Mouse (Mus musculus): ENCODE results near the gene Asb11. TPM values are rescaled to one million over a fixed set of nuclear protein-coding genes. Genes with fewer than 3 reads are reported as not detected.

Gene Asb11
- polyA plus RNA-seq, 1 experiment from 2014 or later: 0.14 TPM

DNA sequence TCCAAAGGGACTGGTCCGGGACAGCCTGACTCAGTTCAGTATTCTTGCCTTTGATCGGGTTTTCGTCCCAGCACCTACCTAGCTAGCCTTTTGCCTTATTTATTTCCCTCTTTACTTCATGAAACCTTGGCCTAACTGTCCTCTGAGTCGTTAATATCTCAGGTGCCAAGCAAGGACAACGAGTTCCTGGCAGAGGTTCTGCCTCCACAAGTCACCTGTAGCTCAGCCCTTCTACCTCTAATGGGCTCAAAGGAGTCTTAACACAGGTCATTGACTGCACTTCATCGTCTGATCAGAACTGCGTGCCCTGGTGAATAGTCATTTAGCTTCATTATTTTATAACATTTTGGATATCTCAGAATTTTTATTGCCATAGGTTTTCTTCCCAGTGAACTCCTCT, 2.7 kb downstream of the Asb11 start:
- Histone ChIP-seq H3K27ac (ENCODE audit: low read length) (no peak overlapping the region), H3K4me2 (replicated peaks; ENCODE audit: low read depth, low read length) (no peak overlapping the region), H3K27me3 (ENCODE audit: insufficient read depth, low read length) (peaks cover 6% of the 10 kb centered on the region; the same call in 1 of the 2 replicates), H3K4me3 (ENCODE audit: low read length) (no peak overlapping the region), H3K9ac (replicated peaks; ENCODE audit: low read length) (no peak overlapping the region), H3K9me3 (ENCODE audit: low read length) (no peaks in the 10 kb centered on the region), H3K36me3 (ENCODE audit: insufficient read depth, low read length) (no peaks in the 10 kb centered on the region), H3K4me1 (ENCODE audit: insufficient read depth, low read length) (no peaks in the 10 kb centered on the region)
- WGBS: 75% methylated on average over 7 of the region's 7 CpGs
- ATAC-seq (ENCODE audit: low FRiP score, low TSS enrichment): no peak

- WGBS: 69% methylated on average over 2 of the region's 2 CpGs
- ATAC-seq (ENCODE audit: low FRiP score, low TSS enrichment): 0 out of 2 replicates have a peak, but pooled peaks have one; percentile 57
- H3K27ac ChIP-seq (ENCODE audit: low read length): no peak overlapping the region
Observed at GRCm38 (mm10) chrX:164440140-164440539, 3.3 kb downstream of the Asb11 start.

DNA sequence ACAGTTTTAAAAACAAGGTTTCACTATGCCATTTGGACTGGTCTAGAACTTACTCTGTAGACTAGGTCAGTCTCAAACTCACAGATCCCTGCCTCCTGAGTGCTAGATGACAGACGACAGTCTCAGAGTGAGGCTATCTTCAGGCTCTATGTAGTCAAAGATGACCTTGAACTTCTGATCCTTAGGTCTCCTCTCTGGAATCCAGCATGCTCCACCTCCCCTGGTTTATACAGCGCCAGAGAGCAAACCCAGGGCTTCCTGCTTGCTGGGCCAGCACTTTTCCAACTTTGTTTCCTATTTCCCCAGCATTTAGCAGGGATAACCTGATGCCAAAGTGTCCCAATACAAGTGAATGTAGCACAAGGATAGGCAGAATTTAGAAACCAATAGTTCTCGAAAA, 3.9 kb downstream of the Asb11 start:
- Histone ChIP-seq H3K27me3 (ENCODE audit: insufficient read depth, low read length) (peaks cover 6% of the 10 kb centered on the region; the same call in 1 of the 2 replicates), H3K36me3 (ENCODE audit: insufficient read depth, low read length) (no peaks in the 10 kb centered on the region), H3K4me3 (ENCODE audit: low read length) (no peak overlapping the region), H3K9me3 (ENCODE audit: low read length) (no peaks in the 10 kb centered on the region), H3K4me1 (ENCODE audit: insufficient read depth, low read length) (no peaks in the 10 kb centered on the region), H3K27ac (ENCODE audit: low read length) (no peak overlapping the region), H3K4me2 (replicated peaks; ENCODE audit: low read depth, low read length) (no peak overlapping the region), H3K9ac (replicated peaks; ENCODE audit: low read length) (no peak overlapping the region)
- ATAC-seq (ENCODE audit: low FRiP score, low TSS enrichment): no peak
- WGBS: 75% methylated on average over 3 of the region's 3 CpGs

More at GRCm38 (mm10) chrX:164440140-164440539, 3.3 kb downstream of the Asb11 start:
- Histone ChIP-seq H3K36me3 (ENCODE audit: insufficient read depth, low read length) (no peaks in the 10 kb centered on the region), H3K27me3 (ENCODE audit: insufficient read depth, low read length) (peaks cover 6% of the 10 kb centered on the region; the same call in 1 of the 2 replicates), H3K9ac (replicated peaks; ENCODE audit: low read length) (no peak overlapping the region), H3K4me2 (replicated peaks; ENCODE audit: low read depth, low read length) (no peak overlapping the region), H3K4me1 (ENCODE audit: insufficient read depth, low read length) (no peaks in the 10 kb centered on the region), H3K4me3 (ENCODE audit: low read length) (no peak overlapping the region), H3K9me3 (ENCODE audit: low read length) (no peaks in the 10 kb centered on the region)

- H3K4me2 ChIP-seq (replicated peaks; ENCODE audit: low read depth, low read length): no peak overlapping the region
- no peak overlapping the region for H3K27ac ChIP-seq (ENCODE audit: low read length)
Observed at GRCm38 (mm10) chrX:164441306-164441705, 4.5 kb downstream of the Asb11 start.

DNA sequence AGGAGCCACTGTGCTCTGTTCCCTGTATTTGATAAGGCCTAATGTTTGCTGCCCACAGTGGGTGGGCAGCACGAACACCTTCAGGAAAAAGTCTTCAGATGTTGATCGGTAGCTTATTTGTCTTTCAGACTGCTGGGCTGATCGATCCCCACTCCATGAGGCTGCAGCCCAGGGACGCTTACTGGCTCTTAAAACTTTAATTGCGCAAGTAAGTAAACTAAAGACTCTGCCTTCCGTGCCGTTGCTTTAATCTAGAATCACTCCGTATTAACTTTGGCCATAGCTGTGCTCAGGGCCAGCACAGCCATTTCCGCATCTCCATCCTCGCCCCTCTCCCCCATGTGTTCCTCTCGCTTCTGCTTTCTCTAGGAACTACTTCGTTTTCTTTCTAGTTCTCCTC, 8.8 kb downstream of the Asb11 start:
- H3K4me2 ChIP-seq (replicated peaks; ENCODE audit: low read depth, low read length): no peak overlapping the region
- no peak overlapping the region for H3K9ac ChIP-seq (replicated peaks; ENCODE audit: low read length)
- no peaks in the 10 kb centered on the region for H3K9me3 ChIP-seq (ENCODE audit: low read length)
- 93% methylated on average over 12 of the region's 12 CpGs for WGBS
- H3K4me1 ChIP-seq (ENCODE audit: insufficient read depth, low read length): no peaks in the 10 kb centered on the region
- no peak overlapping the region for H3K4me3 ChIP-seq (ENCODE audit: low read length)
- no peaks in the 10 kb centered on the region for H3K36me3 ChIP-seq (ENCODE audit: insufficient read depth, low read length)
- peaks cover 2% of the 10 kb centered on the region; the same call in 1 of the 2 replicates for H3K27me3 ChIP-seq (ENCODE audit: insufficient read depth, low read length)
- no peak for ATAC-seq (ENCODE audit: low FRiP score, low TSS enrichment)
- H3K27ac ChIP-seq (ENCODE audit: low read length): no peak overlapping the region

More at GRCm38 (mm10) chrX:164441306-164441705, 4.5 kb downstream of the Asb11 start:
- no peaks in the 10 kb centered on the region for H3K4me1 ChIP-seq (ENCODE audit: insufficient read depth, low read length)
- 64% methylated on average over 3 of the region's 3 CpGs for WGBS
- no peak for ATAC-seq (ENCODE audit: low FRiP score, low TSS enrichment)
- H3K27me3 ChIP-seq (ENCODE audit: insufficient read depth, low read length): peaks cover 6% of the 10 kb centered on the region; the same call in 1 of the 2 replicates
- no peak overlapping the region for H3K4me3 ChIP-seq (ENCODE audit: low read length)
- H3K9ac ChIP-seq (replicated peaks; ENCODE audit: low read length): no peak overlapping the region
- H3K9me3 ChIP-seq (ENCODE audit: low read length): no peaks in the 10 kb centered on the region
- H3K36me3 ChIP-seq (ENCODE audit: insufficient read depth, low read length): no peaks in the 10 kb centered on the region

GRCm38 (mm10) chrX:164446106-164446551, 9.3 kb downstream of the Asb11 start:
- H3K4me1 ChIP-seq (ENCODE audit: insufficient read depth, low read length): no peaks in the 10 kb centered on the region
- WGBS: 66% methylated on average over 10 of the region's 10 CpGs
- no peak for ATAC-seq (ENCODE audit: low FRiP score, low TSS enrichment)

GRCm38 (mm10) chrX:164446835-164447681, 10.3 kb downstream of the Asb11 start:
- H3K4me2 ChIP-seq (replicated peaks; ENCODE audit: low read depth, low read length): no peak overlapping the region
- H3K27ac ChIP-seq (ENCODE audit: low read length): no peak overlapping the region
- no peaks in the 10 kb centered on the region for H3K4me1 ChIP-seq (ENCODE audit: insufficient read depth, low read length)
- no peak overlapping the region for H3K4me3 ChIP-seq (ENCODE audit: low read length)
- 91% methylated on average over 9 of the region's 9 CpGs for WGBS
- no peaks in the 10 kb centered on the region for H3K9me3 ChIP-seq (ENCODE audit: low read length)
- no peak overlapping the region for H3K9ac ChIP-seq (replicated peaks; ENCODE audit: low read length)
- no peaks in the 10 kb centered on the region for H3K27me3 ChIP-seq (ENCODE audit: insufficient read depth, low read length)
- no peak for ATAC-seq (ENCODE audit: low FRiP score, low TSS enrichment)
- no peaks in the 10 kb centered on the region for H3K36me3 ChIP-seq (ENCODE audit: insufficient read depth, low read length)

More at GRCm38 (mm10) chrX:164446106-164446551, 9.3 kb downstream of the Asb11 start:
- Histone ChIP-seq H3K4me3 (ENCODE audit: low read length) (no peak overlapping the region), H3K9me3 (ENCODE audit: low read length) (no peaks in the 10 kb centered on the region), H3K27me3 (ENCODE audit: insufficient read depth, low read length) (no peaks in the 10 kb centered on the region), H3K9ac (replicated peaks; ENCODE audit: low read length) (no peak overlapping the region), H3K36me3 (ENCODE audit: insufficient read depth, low read length) (no peaks in the 10 kb centered on the region), H3K4me2 (replicated peaks; ENCODE audit: low read depth, low read length) (no peak overlapping the region), H3K27ac (ENCODE audit: low read length) (no peak overlapping the region)

- H3K27ac ChIP-seq (ENCODE audit: low read length): no peak overlapping the region
- H3K9me3 ChIP-seq (ENCODE audit: low read length): no peaks in the 10 kb centered on the region
- no peak for ATAC-seq (ENCODE audit: low FRiP score, low TSS enrichment)
- H3K4me3 ChIP-seq (ENCODE audit: low read length): no peak overlapping the region
- H3K36me3 ChIP-seq (ENCODE audit: insufficient read depth, low read length): no peaks in the 10 kb centered on the region
- H3K9ac ChIP-seq (replicated peaks; ENCODE audit: low read length): no peak overlapping the region
- no peak overlapping the region for H3K4me2 ChIP-seq (replicated peaks; ENCODE audit: low read depth, low read length)
- no peaks in the 10 kb centered on the region for H3K4me1 ChIP-seq (ENCODE audit: insufficient read depth, low read length)
- 75% methylated on average over 2 of the region's 2 CpGs for WGBS
- H3K27me3 ChIP-seq (ENCODE audit: insufficient read depth, low read length): no peaks in the 10 kb centered on the region
Observed at GRCm38 (mm10) chrX:164447682-164448071, 10.9 kb downstream of the Asb11 start.

DNA sequence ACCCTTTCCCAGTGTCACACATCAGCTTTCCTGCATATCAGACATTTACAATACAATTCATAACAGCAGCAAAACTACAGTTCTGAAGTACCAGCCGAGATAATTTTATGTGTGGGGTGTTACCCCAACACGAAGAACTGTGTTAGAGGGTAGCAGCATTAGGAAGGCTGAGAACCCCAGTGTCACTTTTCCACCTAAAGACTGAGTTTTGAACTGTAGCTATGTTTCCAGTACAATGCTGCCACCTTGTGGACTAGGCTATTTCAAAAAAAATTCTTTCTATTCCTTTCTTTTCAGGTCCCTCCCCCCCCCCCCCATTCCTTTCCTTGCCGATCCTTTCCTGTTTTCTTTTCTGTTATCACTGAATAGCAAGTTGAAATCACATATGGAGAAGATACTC, 12.4 kb downstream of the Asb11 start:
- H3K4me1 ChIP-seq (ENCODE audit: insufficient read depth, low read length): no peaks in the 10 kb centered on the region
- H3K9me3 ChIP-seq (ENCODE audit: low read length): no peaks in the 10 kb centered on the region
- no peak for ATAC-seq (ENCODE audit: low FRiP score, low TSS enrichment)
- no peak overlapping the region for H3K4me2 ChIP-seq (replicated peaks; ENCODE audit: low read depth, low read length)
- H3K4me3 ChIP-seq (ENCODE audit: low read length): no peak overlapping the region
- H3K36me3 ChIP-seq (ENCODE audit: insufficient read depth, low read length): no peaks in the 10 kb centered on the region
- WGBS: 40% methylated on average over 3 of the region's 3 CpGs
- no peak overlapping the region for H3K27ac ChIP-seq (ENCODE audit: low read length)
- H3K9ac ChIP-seq (replicated peaks; ENCODE audit: low read length): no peak overlapping the region
- H3K27me3 ChIP-seq (ENCODE audit: insufficient read depth, low read length): no peaks in the 10 kb centered on the region; the same call in 1 of the 2 replicates
